9 mouse cellular contexts compared by ENCODE assay signal in genomic region chr13:109230335-109230987, GRCm38 (mm10).
DNase-seq lines count a peak whose midpoint lies in the region; ATAC-seq and TF ChIP-seq lines count a peak whose summit lies in the region.
"Had no signal": no experiment of that assay in that cellular context is flagged by ENCODE, and none has a peak within 500 bp of the region (broad histone marks: within the 10 kb centered on the region; RNA-seq: fewer than 3 reads in every experiment).

No protein-coding gene starts in this region.

- ATAC-seq in kidney, embryonic 15.5 days (replicated peaks; ENCODE audit: low FRiP score), result no peak
- no peak; the same call in 1 of the 2 replicates for ATAC-seq in intestine, embryonic 14.5 days (replicated peaks; ENCODE audit: low FRiP score, low TSS enrichment, low read depth)
- peak; percentile 37 for ATAC-seq in megakaryocyte progenitor cell, adult 5-6 weeks (replicated peaks; ENCODE audit: poor library complexity)
- ATAC-seq in erythroid progenitor cell, adult 5-6 weeks (replicated peaks; ENCODE audit: low FRiP score, poor library complexity, severe bottlenecking), result no peak
- ATAC-seq: midbrain, embryonic 16.5 days had no signal

- no peaks in the 10 kb centered on the region for H3K36me3 ChIP-seq in kidney, embryonic 15.5 days
- no peaks in the 10 kb centered on the region for H3K36me3 ChIP-seq in CH12.LX (replicated peaks in 1 of 2; ENCODE audit: control insufficient read depth in 1 of 2, insufficient read depth in 1 of 2, low read length in 1 of 2)
- no peaks in the 10 kb centered on the region for H3K36me3 ChIP-seq in intestine, embryonic 14.5 days (ENCODE audit: control insufficient read depth, insufficient read depth, low read length)

- TF ChIP-seq POLR2A in CH12.LX (IDR thresholded peaks at IDR 0.05; ENCODE audit: low read depth, low read length), result no peak

- peak overlapping the region; percentile 58; the same call in 1 of the 2 replicates for H3K4me2 ChIP-seq in kidney, embryonic 15.5 days
- peak overlapping the region; percentile 100 for H3K4me2 ChIP-seq in CH12.LX (ENCODE audit: insufficient read depth, low read depth, poor library complexity, severe bottlenecking)
- H3K4me2 ChIP-seq in intestine, embryonic 14.5 days (ENCODE audit: low read length), result peak overlapping the region; percentile 56

- H3K4me3 ChIP-seq in kidney, embryonic 15.5 days (replicated peaks), result no peak overlapping the region
- H3K4me3 ChIP-seq in CH12.LX (replicated peaks in 1 of 3; ENCODE audit: low read depth in 2 of 3, low read length in 2 of 3, poor library complexity in 1 of 3), result no peak overlapping the region
- no peak overlapping the region for H3K4me3 ChIP-seq in intestine, embryonic 14.5 days (ENCODE audit: low read depth, low read length)

- peaks cover 30% of the 10 kb centered on the region for H3K4me1 ChIP-seq in kidney, embryonic 15.5 days
- H3K4me1 ChIP-seq in CH12.LX (ENCODE audit: control insufficient read depth in 1 of 2, insufficient read depth in 2 of 2), result peaks cover 0 to 8% of the 10 kb centered on the region in 2 experiments; a peak in 2 of 4 replicates
- H3K4me1 ChIP-seq in intestine, embryonic 14.5 days (replicated peaks; ENCODE audit: control insufficient read depth, insufficient read depth, low read length), result peaks cover 13% of the 10 kb centered on the region

- no peaks in the 10 kb centered on the region for H3K9me3 ChIP-seq in kidney, embryonic 15.5 days (replicated peaks)
- no peaks in the 10 kb centered on the region for H3K9me3 ChIP-seq in CH12.LX (replicated peaks; ENCODE audit: low read length)
- H3K9me3 ChIP-seq in intestine, embryonic 14.5 days (ENCODE audit: control insufficient read depth, low read length), result no peaks in the 10 kb centered on the region

- H3K27me3 ChIP-seq in kidney, embryonic 15.5 days, result no peaks in the 10 kb centered on the region
- no peaks in the 10 kb centered on the region for H3K27me3 ChIP-seq in CH12.LX (replicated peaks)
- H3K27me3 ChIP-seq in intestine, embryonic 14.5 days (replicated peaks; ENCODE audit: control insufficient read depth, insufficient read depth, low read length), result no peaks in the 10 kb centered on the region

- no peak for DNase-seq in kidney, postnatal 4 days
- no peak for DNase-seq in CH12.LX (ENCODE audit: extremely low read depth)
- DNase-seq in intestine, embryonic 14.5 days (ENCODE audit: low spot score), result peak; percentile 56
- DNase-seq in layer of hippocampus, postnatal 14 days (ENCODE audit: low spot score in 2 of 2), result no peak
- no peak for DNase-seq in embryo, embryonic 10.5 days (ENCODE audit: low spot score)

- TF ChIP-seq EP300 in CH12.LX (IDR thresholded peaks at IDR 0.05; ENCODE audit: low read length), result no peak

- in situ Hi-C loops in CH12.LX (cut with MboI; ENCODE audit: low pct_ligation_motif_present, low pct_unique_long_range_greater_than_20kb, low sequenced_read_pairs), result loop anchor here (10.0 to 25.0 kb wide), 2 partner anchors 507 to 1134 kb away; no protein-coding TSS in a partner anchor

- no peak for TF ChIP-seq CTCF in CH12.LX (conservative IDR thresholded peaks at IDR 0.05 in 1 of 2, IDR thresholded peaks at IDR 0.05 in 1 of 2; ENCODE audit: low read depth in 2 of 2, low read length in 2 of 2)

- H3K79me2 ChIP-seq in CH12.LX (replicated peaks; ENCODE audit: control insufficient read depth, extremely low read depth, insufficient read depth, poor library complexity, severe bottlenecking), result no peaks in the 10 kb centered on the region

- WGBS in kidney, embryonic 15.5 days, result 39% methylated on average over 13 of the region's 13 CpGs
- 63% methylated on average over 13 of the region's 13 CpGs for WGBS in intestine, embryonic 14.5 days

- no peak overlapping the region for H3K27ac ChIP-seq in kidney, embryonic 15.5 days
- H3K27ac ChIP-seq in CH12.LX (ENCODE audit: insufficient read depth, low read depth), result no peak overlapping the region
- H3K27ac ChIP-seq in intestine, embryonic 14.5 days (ENCODE audit: low read depth), result no peak overlapping the region

- dilution Hi-C loops in CH12.LX (cut with MboI; ENCODE audit: extremely low pct_ligation_motif_present, extremely low pct_unique_long_range_greater_than_20kb, low sequenced_read_pairs), result no loop called here

- H3K9ac ChIP-seq in kidney, embryonic 15.5 days, result no peak overlapping the region
- no peak overlapping the region for H3K9ac ChIP-seq in CH12.LX (ENCODE audit: insufficient read depth, low read depth)
- H3K9ac ChIP-seq in intestine, embryonic 14.5 days (ENCODE audit: low read length), result no peak overlapping the region

- TF ChIP-seq RAD21 in CH12.LX (IDR thresholded peaks at IDR 0.05; ENCODE audit: low read depth, low read length), result no peak

TF ChIP-seq in CH12.LX, 34 proteins besides CTCF, POLR2A, EP300 and RAD21:
- TF ChIP-seq BHLHE40 (IDR thresholded peaks at IDR 0.05; ENCODE audit: low read depth, low read length) (no peak), TBP (conservative IDR thresholded peaks at IDR 0.05; ENCODE audit: low read depth, low read length) (peak; percentile 59; the same call in 1 of the 2 replicates)
